8 mouse cellular contexts compared by ENCODE assay signal in genomic region chr7:127768346-127768996, GRCm38 (mm10). TPM values are rescaled to one million over a fixed set of nuclear protein-coding genes. Genes with fewer than 3 reads are reported as not detected.
DNase-seq lines count a peak whose midpoint lies in the region; ATAC-seq and TF ChIP-seq lines count a peak whose summit lies in the region.

No protein-coding gene starts in this region.

- no peak overlapping the region for H3K4me3 ChIP-seq in kidney, embryonic 14.5 days (ENCODE audit: low read length)
- H3K4me3 ChIP-seq in ES-E14 (ENCODE audit: insufficient read depth in 1 of 2, low read depth in 1 of 2, low read length in 2 of 2, poor library complexity in 1 of 2, severe bottlenecking in 1 of 2) = peak overlapping the region in 1 of 2 experiments; percentile 42; a peak in 2 of 4 replicates
- H3K4me3 ChIP-seq in embryonic facial prominence, embryonic 13.5 days = peak overlapping the region; percentile 63
- H3K4me3 ChIP-seq in limb, embryonic 10.5 days = peak overlapping the region; percentile 76
- H3K4me3 ChIP-seq in olfactory bulb, adult 2 months (ENCODE audit: insufficient read depth, low read depth, low read length) = peak overlapping the region; percentile 28; the same call in 1 of the 2 replicates

- TF ChIP-seq CTCF in olfactory bulb, adult 2 months (IDR thresholded peaks at IDR 0.05; ENCODE audit: insufficient read depth, low read depth, low read length) = no peak

- peaks cover 16% of the 10 kb centered on the region for H3K4me1 ChIP-seq in kidney, embryonic 14.5 days (ENCODE audit: control insufficient read depth, insufficient read depth, low read length)
- peaks cover 0 to 17% of the 10 kb centered on the region in 2 experiments; a peak in 2 of 4 replicates for H3K4me1 ChIP-seq in ES-E14 (ENCODE audit: control insufficient read depth in 2 of 2, insufficient read depth in 2 of 2, low read length in 2 of 2, poor library complexity in 1 of 2)
- H3K4me1 ChIP-seq in embryonic facial prominence, embryonic 13.5 days = peaks cover 27% of the 10 kb centered on the region
- H3K4me1 ChIP-seq in limb, embryonic 10.5 days = peaks cover 39% of the 10 kb centered on the region
- H3K4me1 ChIP-seq in olfactory bulb, adult 2 months (ENCODE audit: control insufficient read depth, insufficient read depth, low read length) = peaks cover 23% of the 10 kb centered on the region

- in situ Hi-C loops in ES-E14 (cut with MboI; ENCODE audit: low sequenced_read_pairs in 2 of 2, unreplicated experiment in 2 of 2) = no loop called here

- no peak for TF ChIP-seq POLR2A in olfactory bulb, adult 2 months (IDR thresholded peaks at IDR 0.05; ENCODE audit: insufficient read depth, low read depth, low read length)

- H3K27me3 ChIP-seq in kidney, embryonic 14.5 days (ENCODE audit: control insufficient read depth, insufficient read depth, low read length) = no peaks in the 10 kb centered on the region
- no peaks in the 10 kb centered on the region for H3K27me3 ChIP-seq in embryonic facial prominence, embryonic 13.5 days
- no peaks in the 10 kb centered on the region for H3K27me3 ChIP-seq in limb, embryonic 10.5 days (ENCODE audit: low read depth, poor library complexity, severe bottlenecking)

- H3K9me3 ChIP-seq in kidney, embryonic 14.5 days (ENCODE audit: control insufficient read depth, low read length) = no peaks in the 10 kb centered on the region
- H3K9me3 ChIP-seq in ES-E14 (ENCODE audit: control insufficient read depth, insufficient read depth, low read depth, low read length) = no peaks in the 10 kb centered on the region
- no peaks in the 10 kb centered on the region for H3K9me3 ChIP-seq in embryonic facial prominence, embryonic 13.5 days
- no peaks in the 10 kb centered on the region for H3K9me3 ChIP-seq in limb, embryonic 10.5 days (replicated peaks)

- peaks cover 47% of the 10 kb centered on the region for H3K36me3 ChIP-seq in kidney, embryonic 14.5 days (ENCODE audit: control insufficient read depth, insufficient read depth, low read length)
- peaks cover 24% of the 10 kb centered on the region for H3K36me3 ChIP-seq in ES-E14 (ENCODE audit: control insufficient read depth, insufficient read depth, low read length, poor library complexity, severe bottlenecking)
- peaks cover 51% of the 10 kb centered on the region for H3K36me3 ChIP-seq in embryonic facial prominence, embryonic 13.5 days
- H3K36me3 ChIP-seq in limb, embryonic 10.5 days = peaks cover 55% of the 10 kb centered on the region

- DNase-seq in kidney, adult 9 months = no peak
- DNase-seq in ES-E14 (ENCODE audit: low read depth, low spot score) = no peak
- DNase-seq in limb, embryonic 10.5 days (ENCODE audit: low spot score) = no peak
- DNase-seq in ovary, adult 18-20 months (ENCODE audit: low spot score) = no peak
- DNase-seq in testis, postnatal 14 days (ENCODE audit: low spot score) = no peak

- ATAC-seq in kidney, embryonic 14.5 days (ENCODE audit: low FRiP score, low TSS enrichment) = no peak
- ATAC-seq in embryonic facial prominence, embryonic 13.5 days (ENCODE audit: insufficient number of reproducible peaks, insufficient read depth, low FRiP score, low TSS enrichment, low read depth) = no peak; the same call in 1 of the 2 replicates

- H3K27ac ChIP-seq in kidney, embryonic 14.5 days (ENCODE audit: low read depth, low read length) = 0 out of 2 replicates have a peak overlapping the region, but pooled peaks have one; percentile 47
- peak overlapping the region; percentile 51 for H3K27ac ChIP-seq in ES-E14 (ENCODE audit: insufficient read depth, low read depth, low read length, poor library complexity, severe bottlenecking)
- H3K27ac ChIP-seq in embryonic facial prominence, embryonic 13.5 days = peak overlapping the region; percentile 94
- H3K27ac ChIP-seq in limb, embryonic 10.5 days = peak overlapping the region; percentile 95; the same call in 1 of the 2 replicates
- H3K27ac ChIP-seq in olfactory bulb, adult 2 months (ENCODE audit: insufficient read depth, low read depth, low read length) = peak overlapping the region; percentile 69; the same call in 1 of the 2 replicates

- 53% methylated on average over 13 of the region's 13 CpGs for WGBS in kidney, embryonic 14.5 days
- WGBS in embryonic facial prominence, embryonic 13.5 days = 48% methylated on average over 13 of the region's 13 CpGs
- WGBS in limb, embryonic 10.5 days = 53% methylated on average over 13 of the region's 13 CpGs
- WGBS in olfactory bulb, adult 2 months = 48% methylated on average over 13 of the region's 13 CpGs

- no peak overlapping the region for H3K4me2 ChIP-seq in kidney, embryonic 14.5 days (replicated peaks; ENCODE audit: low read depth, low read length)
- peak overlapping the region; percentile 93 for H3K4me2 ChIP-seq in embryonic facial prominence, embryonic 13.5 days

- no peak overlapping the region for H3K9ac ChIP-seq in kidney, embryonic 14.5 days (ENCODE audit: low read depth, low read length)
- H3K9ac ChIP-seq in ES-E14 (ENCODE audit: insufficient read depth, low read depth, low read length, poor library complexity, severe bottlenecking) = no peak overlapping the region
- no peak overlapping the region for H3K9ac ChIP-seq in embryonic facial prominence, embryonic 13.5 days

TF ChIP-seq in ES-E14, 5 proteins besides CTCF, POLR2A, EP300 and RAD21:
- TF ChIP-seq ZC3H11A (IDR thresholded peaks at IDR 0.05; ENCODE audit: borderline replicate concordance, low read depth, low read length) (no peak), HCFC1 (IDR thresholded peaks at IDR 0.05; ENCODE audit: borderline replicate concordance, insufficient read depth, low read length) (no peak), MAFK (IDR thresholded peaks at IDR 0.05; ENCODE audit: insufficient read depth, low read depth, low read length) (no peak), ZNF384 (IDR thresholded peaks at IDR 0.05; ENCODE audit: low read depth, low read length) (no peak), CHD2 (IDR thresholded peaks at IDR 0.05; ENCODE audit: low read depth, low read length) (no peak)

RNA-seq across cellular contexts. Expression of gene Orai3, which starts 1.1 kb away (rescaled TPM):
- 12.9 and 19.7 TPM in 2 replicates for polyA plus RNA-seq in kidney, embryonic 14.5 days (2014; fragmentation: Nextera tagmentation; extraction: Ambion mirVana)
- 14.0 and 30.7 TPM in 2 replicates for total RNA-seq in ES-E14 (2012; rRNA removed)
- polyA plus RNA-seq in embryonic facial prominence, embryonic 13.5 days (2015; fragmentation: Nextera tagmentation; extraction: Ambion mirVana) = 16.4 and 19.0 TPM in 2 replicates
- polyA plus RNA-seq in limb, embryonic 10.5 days (2016; fragmentation: Nextera tagmentation; extraction: Ambion mirVana) = 15.2 and 16.0 TPM in 2 replicates
- polyA plus RNA-seq in olfactory bulb, adult 2 months (2012; ENCODE audit: insufficient read depth, insufficient read length, low replicate concordance, missing spikeins) = not detected in 2 replicates

RNA-seq across cellular contexts. Expression of gene Setd1a, which starts 8.0 kb away (rescaled TPM):
- 32.6 and 34.7 TPM in 2 replicates for polyA plus RNA-seq in kidney, embryonic 14.5 days (2014; fragmentation: Nextera tagmentation; extraction: Ambion mirVana)
- 22.6 and 24.4 TPM in 2 replicates for total RNA-seq in ES-E14 (2012; rRNA removed)
- polyA plus RNA-seq in embryonic facial prominence, embryonic 13.5 days (2015; fragmentation: Nextera tagmentation; extraction: Ambion mirVana) = 27.0 and 33.2 TPM in 2 replicates
- 21.9 and 24.2 TPM in 2 replicates for polyA plus RNA-seq in limb, embryonic 10.5 days (2016; fragmentation: Nextera tagmentation; extraction: Ambion mirVana)
- 526 TPM in 1 of 2 replicates, not detected in the other for polyA plus RNA-seq in olfactory bulb, adult 2 months (2012; ENCODE audit: insufficient read depth, insufficient read length, low replicate concordance, missing spikeins)

RNA-seq across cellular contexts. Expression of gene Gm49388, which starts 16.9 kb away (rescaled TPM):
- not detected in 2 replicates for polyA plus RNA-seq in kidney, embryonic 14.5 days (2014; fragmentation: Nextera tagmentation; extraction: Ambion mirVana)
- total RNA-seq in ES-E14 (2012; rRNA removed) = 1.5 and 1.9 TPM in 2 replicates
- polyA plus RNA-seq in embryonic facial prominence, embryonic 13.5 days (2015; fragmentation: Nextera tagmentation; extraction: Ambion mirVana) = not detected in 2 replicates
- polyA plus RNA-seq in limb, embryonic 10.5 days (2016; fragmentation: Nextera tagmentation; extraction: Ambion mirVana) = not detected in 2 replicates
- polyA plus RNA-seq in olfactory bulb, adult 2 months (2012; ENCODE audit: insufficient read depth, insufficient read length, low replicate concordance, missing spikeins) = not detected in 2 replicates

RNA-seq across cellular contexts. Expression of gene Fbxl19, which starts 24.1 kb away (rescaled TPM):
- 6.2 and 10.0 TPM in 2 replicates for polyA plus RNA-seq in kidney, embryonic 14.5 days (2014; fragmentation: Nextera tagmentation; extraction: Ambion mirVana)
- 86.9 and 93.0 TPM in 2 replicates for total RNA-seq in ES-E14 (2012; rRNA removed)
- polyA plus RNA-seq in embryonic facial prominence, embryonic 13.5 days (2015; fragmentation: Nextera tagmentation; extraction: Ambion mirVana) = 7.5 and 8.7 TPM in 2 replicates
- 9.4 and 10.8 TPM in 2 replicates for polyA plus RNA-seq in limb, embryonic 10.5 days (2016; fragmentation: Nextera tagmentation; extraction: Ambion mirVana)
- not detected in 2 replicates for polyA plus RNA-seq in olfactory bulb, adult 2 months (2012; ENCODE audit: insufficient read depth, insufficient read length, low replicate concordance, missing spikeins)

RNA-seq across cellular contexts. Expression of gene Hsd3b7, which starts 31.9 kb away (rescaled TPM):
- 18.0 and 18.7 TPM in 2 replicates for polyA plus RNA-seq in kidney, embryonic 14.5 days (2014; fragmentation: Nextera tagmentation; extraction: Ambion mirVana)
- 14.7 and 22.5 TPM in 2 replicates for total RNA-seq in ES-E14 (2012; rRNA removed)
- 15.0 and 15.2 TPM in 2 replicates for polyA plus RNA-seq in embryonic facial prominence, embryonic 13.5 days (2015; fragmentation: Nextera tagmentation; extraction: Ambion mirVana)
- polyA plus RNA-seq in limb, embryonic 10.5 days (2016; fragmentation: Nextera tagmentation; extraction: Ambion mirVana) = 5.5 and 8.2 TPM in 2 replicates
- not detected in 2 replicates for polyA plus RNA-seq in olfactory bulb, adult 2 months (2012; ENCODE audit: insufficient read depth, insufficient read length, low replicate concordance, missing spikeins)

Comparison
In these comparisons a context has a peak if more than half of its experiments do, and no peak if none do; other contexts are left out.
1. RNA of gene Orai3, which starts 1.1 kb away (polyA plus RNA-seq): 12.9 to 19.7 TPM in kidney, embryonic 14.5 days, 16.4 to 19.0 TPM in embryonic facial prominence, embryonic 13.5 days and 15.2 to 16.0 TPM in limb, embryonic 10.5 days; not detected in olfactory bulb, adult 2 months; every median in the first group is over 10 times any median in the second.
2. Peak in every context shown above with its lines, with median percentiles within 50 percentile points of each other: H3K27ac ChIP-seq.